Mouse (Mus musculus): ENCODE results near the gene Lamc2.

DNA sequence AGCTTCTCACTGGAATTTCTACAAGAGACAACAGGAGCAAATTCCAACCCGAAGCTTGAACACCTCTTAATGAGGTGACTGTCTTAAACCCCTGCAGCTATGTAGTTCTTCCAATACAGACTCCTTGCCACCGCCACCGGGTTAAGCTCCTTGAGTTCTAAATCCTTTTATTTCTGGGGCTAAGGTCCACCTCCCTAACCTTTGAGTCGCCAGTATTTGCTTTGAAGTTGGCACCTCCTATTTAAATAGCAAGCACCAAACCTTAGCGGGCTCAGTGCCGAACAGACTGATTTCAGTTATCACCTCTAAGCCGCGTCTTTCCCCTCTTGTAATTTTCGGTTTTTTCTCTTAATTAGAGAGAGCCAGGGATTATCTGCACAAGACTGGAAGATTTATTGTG is 112.8 kb downstream of the Lamc2 start:
- no peak for TF ChIP-seq CTCF (IDR thresholded peaks at IDR 0.05; ENCODE audit: control insufficient read depth, insufficient read depth, low read length)
- no peak for TF ChIP-seq POLR2A (IDR thresholded peaks at IDR 0.05; ENCODE audit: borderline replicate concordance, control insufficient read depth, low read depth, low read length)
